Mouse (Mus musculus): ENCODE measurements around the gene Slc4a2. TPM values are rescaled to one million over a fixed set of nuclear protein-coding genes. Genes with fewer than 3 reads are reported as not detected.

The Slc4a2 gene
- polyA plus RNA-seq, 1 experiment from 2014 or later: 28.9 TPM

DNA sequence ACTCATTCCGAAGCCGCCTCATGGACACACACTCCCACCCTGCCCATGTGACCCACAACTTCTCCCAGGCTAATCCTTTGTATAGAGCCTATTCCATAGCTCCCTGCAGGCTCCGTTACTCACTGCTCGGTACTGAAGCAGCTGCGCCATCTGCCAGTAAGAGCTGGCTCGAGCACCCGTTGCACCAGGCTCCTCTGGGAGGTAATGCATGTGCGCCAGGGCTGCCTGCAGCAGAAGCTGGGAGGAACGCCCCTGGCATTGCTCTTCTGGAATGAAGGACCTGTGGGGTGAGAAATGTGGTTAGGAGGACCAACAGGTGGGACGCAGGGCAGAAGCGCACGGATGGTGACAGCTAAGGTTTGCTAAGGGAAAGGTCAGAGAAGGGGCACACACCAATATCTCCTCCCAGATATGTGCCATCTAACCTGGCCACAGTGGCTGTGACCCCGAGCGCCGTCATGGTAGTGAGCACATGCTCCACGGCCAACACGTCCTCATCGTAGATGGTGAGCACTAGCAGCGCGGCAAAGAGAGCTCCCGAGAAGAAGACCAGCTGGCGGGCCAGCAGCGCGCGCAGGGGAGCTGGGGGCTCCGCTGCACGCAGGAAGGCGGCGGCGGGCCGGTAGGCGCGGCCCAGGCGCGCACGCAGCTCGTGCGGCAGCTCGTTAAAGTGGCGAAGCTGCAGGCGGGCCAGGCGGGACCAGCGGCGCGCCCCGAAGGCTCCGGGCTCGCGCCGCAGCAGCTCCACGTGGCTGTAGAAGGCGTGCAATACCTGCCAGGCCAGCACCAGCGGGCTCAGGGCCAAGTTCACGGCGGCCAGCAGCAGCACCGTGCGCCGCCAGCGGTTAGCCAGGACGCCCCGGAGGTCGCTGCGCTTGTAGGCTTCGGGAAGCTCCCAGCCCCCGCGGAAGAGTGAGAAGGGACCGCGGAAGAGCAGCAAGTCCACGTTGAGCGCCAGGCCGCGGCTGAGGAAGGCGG lies 36.1 kb upstream of the Slc4a2 start:
- Histone ChIP-seq H3K36me3 (ENCODE audit: insufficient read depth, low read length) (no peaks in the 10 kb centered on the region), H3K27me3 (replicated peaks; ENCODE audit: insufficient read depth, low read length) (peaks cover 7% of the 10 kb centered on the region; the same call in 1 of the 2 replicates), H3K9ac (replicated peaks; ENCODE audit: low read depth) (peak overlapping the region; percentile 20), H3K27ac (ENCODE audit: low read length) (no peak overlapping the region), H3K4me2 (replicated peaks; ENCODE audit: low read depth, low read length) (peak overlapping the region; percentile 74), H3K9me3 (ENCODE audit: low read length) (no peaks in the 10 kb centered on the region), H3K4me1 (ENCODE audit: insufficient read depth, low read depth, low read length) (peaks cover 19% of the 10 kb centered on the region), H3K4me3 (ENCODE audit: low read depth, low read length) (peak overlapping the region; percentile 33)
- TF ChIP-seq CTCF (IDR thresholded peaks at IDR 0.05) (peak; percentile 51), EP300 (IDR thresholded peaks at IDR 0.05) (no peak)
- DNase-seq (ENCODE audit: low spot score) (peak; percentile 66), ATAC-seq (peak; percentile 26)
- 1% methylated on average over 69 of the region's 73 CpGs for WGBS

DNA sequence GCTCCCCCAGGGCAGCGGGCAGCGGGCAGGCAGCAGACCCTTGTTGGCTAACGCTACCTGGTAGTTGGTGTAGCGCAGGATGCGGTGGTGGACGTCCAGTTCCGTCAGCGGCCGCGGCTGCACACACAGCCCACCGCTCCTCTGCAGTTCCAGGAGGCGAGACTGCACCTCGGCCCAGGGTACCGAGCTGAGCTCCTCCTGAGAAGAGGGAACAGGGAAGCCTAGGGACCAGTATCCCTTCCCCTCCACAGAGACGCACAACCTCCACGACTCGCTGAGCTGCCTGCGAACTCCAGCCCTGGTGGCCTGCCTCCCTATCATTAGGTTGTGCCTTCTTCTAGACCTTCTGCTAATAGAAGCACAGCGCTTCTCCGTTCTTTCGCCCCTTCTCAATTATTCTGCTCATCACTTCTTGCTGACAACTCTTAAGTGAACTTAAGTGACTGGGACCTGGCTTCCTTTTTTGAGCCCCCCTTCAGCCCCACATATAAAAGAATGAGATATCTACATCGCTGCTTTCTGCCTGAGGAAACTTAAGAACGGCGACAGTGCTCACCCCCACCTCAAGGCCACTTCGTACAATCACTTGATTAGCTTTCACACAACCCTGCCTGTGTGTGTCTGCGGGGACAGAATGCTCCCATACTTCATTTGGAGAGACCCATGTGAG lies 35.3 kb upstream of the Slc4a2 start:
- H3K9ac ChIP-seq (replicated peaks; ENCODE audit: low read depth): peak overlapping the region; percentile 20
- 31% methylated on average over 23 of the region's 26 CpGs for WGBS
- TF ChIP-seq EP300 (IDR thresholded peaks at IDR 0.05) (no peak), CTCF (IDR thresholded peaks at IDR 0.05) (no peak)
- peaks cover 19% of the 10 kb centered on the region for H3K4me1 ChIP-seq (ENCODE audit: insufficient read depth, low read depth, low read length)
- no peak overlapping the region for H3K27ac ChIP-seq (ENCODE audit: low read length)
- H3K4me2 ChIP-seq (replicated peaks; ENCODE audit: low read depth, low read length): peak overlapping the region; percentile 74
- H3K4me3 ChIP-seq (ENCODE audit: low read depth, low read length): peak overlapping the region; percentile 33
- DNase-seq (ENCODE audit: low spot score) (no peak), ATAC-seq (no peak)
- H3K27me3 ChIP-seq (replicated peaks; ENCODE audit: insufficient read depth, low read length): peaks cover 7% of the 10 kb centered on the region; the same call in 1 of the 2 replicates
- H3K9me3 ChIP-seq (ENCODE audit: low read length): no peaks in the 10 kb centered on the region
- no peaks in the 10 kb centered on the region for H3K36me3 ChIP-seq (ENCODE audit: insufficient read depth, low read length)

DNA sequence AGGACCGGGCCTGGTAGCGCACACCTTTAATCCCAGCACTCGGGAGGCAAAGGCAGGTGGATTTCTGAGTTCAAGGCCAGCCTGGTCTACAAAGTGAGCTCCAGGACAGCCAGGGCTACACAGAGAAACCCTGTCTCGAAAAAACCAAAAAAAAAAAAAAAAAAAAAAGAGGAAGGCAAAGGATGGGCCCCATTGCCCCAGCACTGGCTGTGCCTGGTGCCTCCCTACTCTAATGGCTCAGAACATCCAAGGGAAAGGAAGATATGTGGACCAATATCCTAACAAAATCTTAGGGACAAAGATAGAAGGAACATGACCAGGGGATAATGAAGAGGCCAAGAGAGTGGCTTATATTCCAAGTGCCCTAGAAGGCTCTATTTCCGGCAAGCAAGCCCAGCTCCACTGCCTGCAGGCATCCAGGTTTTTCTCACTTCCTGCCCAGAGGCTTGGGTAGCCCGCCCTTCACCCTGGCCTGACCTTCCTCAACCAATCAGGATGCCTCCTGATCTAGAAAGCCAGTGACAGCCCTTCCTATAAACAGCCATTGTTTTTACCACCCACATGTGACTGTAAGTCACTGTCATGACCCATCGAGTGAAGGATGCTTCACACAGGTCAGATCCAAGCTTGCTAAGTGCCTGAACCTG lies 34.5 kb upstream of the Slc4a2 start:
- Histone ChIP-seq H3K4me3 (ENCODE audit: low read depth, low read length) (no peak overlapping the region), H3K27me3 (replicated peaks; ENCODE audit: insufficient read depth, low read length) (peaks cover 7% of the 10 kb centered on the region; the same call in 1 of the 2 replicates), H3K36me3 (ENCODE audit: insufficient read depth, low read length) (no peaks in the 10 kb centered on the region), H3K4me1 (ENCODE audit: insufficient read depth, low read depth, low read length) (peaks cover 17% of the 10 kb centered on the region), H3K4me2 (replicated peaks; ENCODE audit: low read depth, low read length) (no peak overlapping the region), H3K9ac (replicated peaks; ENCODE audit: low read depth) (no peak overlapping the region), H3K27ac (ENCODE audit: low read length) (no peak overlapping the region), H3K9me3 (ENCODE audit: low read length) (no peaks in the 10 kb centered on the region)
- DNase-seq (ENCODE audit: low spot score): peak; percentile 72
- TF ChIP-seq EP300 (IDR thresholded peaks at IDR 0.05) (no peak), CTCF (IDR thresholded peaks at IDR 0.05) (no peak)
- ATAC-seq: peak; percentile 33
- 59% methylated on average over 6 of the region's 7 CpGs for WGBS

DNA sequence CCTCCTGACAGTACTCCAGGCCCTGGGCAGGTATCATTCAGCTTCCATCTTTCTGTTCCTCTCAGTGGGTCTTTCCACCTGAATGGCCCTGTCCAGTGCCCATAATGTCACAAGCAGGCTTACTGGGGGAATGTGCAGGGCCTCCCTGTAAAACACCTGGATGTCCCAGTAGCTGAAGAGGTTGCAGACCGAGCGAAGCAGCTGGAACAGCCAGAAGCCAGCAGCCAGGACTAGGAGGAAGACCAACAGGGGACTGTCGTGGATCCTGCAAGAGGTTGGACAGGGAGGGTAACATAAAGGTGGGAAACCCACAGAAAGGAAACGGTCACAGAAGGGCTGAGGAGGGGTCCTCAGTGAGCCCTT lies 34.0 kb upstream of the Slc4a2 start:
- Histone ChIP-seq H3K36me3 (ENCODE audit: insufficient read depth, low read length) (no peaks in the 10 kb centered on the region), H3K4me1 (ENCODE audit: insufficient read depth, low read depth, low read length) (peaks cover 16% of the 10 kb centered on the region), H3K9me3 (ENCODE audit: low read length) (no peaks in the 10 kb centered on the region), H3K4me3 (ENCODE audit: low read depth, low read length) (no peak overlapping the region), H3K9ac (replicated peaks; ENCODE audit: low read depth) (no peak overlapping the region), H3K27ac (ENCODE audit: low read length) (no peak overlapping the region), H3K27me3 (replicated peaks; ENCODE audit: insufficient read depth, low read length) (peaks cover 7% of the 10 kb centered on the region; the same call in 1 of the 2 replicates), H3K4me2 (replicated peaks; ENCODE audit: low read depth, low read length) (no peak overlapping the region)
- DNase-seq (ENCODE audit: low spot score) (no peak), ATAC-seq (no peak)
- TF ChIP-seq CTCF (IDR thresholded peaks at IDR 0.05) (no peak), EP300 (IDR thresholded peaks at IDR 0.05) (no peak)
- WGBS: 68% methylated on average over 4 of the region's 4 CpGs

DNA sequence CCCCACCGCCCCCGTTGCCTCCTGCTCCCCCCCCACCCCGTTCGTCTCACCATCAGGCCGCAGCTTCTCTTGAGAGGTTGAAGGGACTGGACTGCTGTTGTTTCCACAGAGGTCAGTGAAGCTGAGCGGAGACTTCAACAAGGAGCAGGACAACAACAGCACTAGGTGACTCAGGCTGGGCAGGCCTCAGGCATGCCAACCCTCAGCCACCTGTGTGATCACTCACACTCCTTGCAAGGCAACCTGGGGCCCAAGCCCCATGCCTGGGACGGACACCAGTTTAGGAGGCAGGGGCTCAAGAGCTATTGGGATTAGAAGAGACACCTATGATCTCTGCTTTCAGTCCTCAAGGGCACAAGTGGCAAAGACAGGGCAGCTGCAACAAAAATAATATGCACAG lies 31.8 kb upstream of the Slc4a2 start, which contains the start of gene Atg9b:
Gene Atg9b, minus strand, starts transcription at position 280 of the 400 bp plus-strand sequence.
- no peak within 1 kb of the TSS for H3K4me2 ChIP-seq (replicated peaks; ENCODE audit: low read depth, low read length)
- 83% methylated on average over 2 of the region's 7 CpGs for WGBS

More for the DNA sequence above, 31.8 kb upstream of the Slc4a2 start, which contains the start of gene Atg9b:
- Histone ChIP-seq H3K27me3 (replicated peaks; ENCODE audit: insufficient read depth, low read length) (peaks cover 7% of the 10 kb centered on the region; the same call in 1 of the 2 replicates), H3K9ac (replicated peaks; ENCODE audit: low read depth) (no peak within 1 kb of the TSS), H3K9me3 (ENCODE audit: low read length) (no peaks in the 10 kb centered on the region), H3K4me1 (ENCODE audit: insufficient read depth, low read depth, low read length) (peaks cover 16% of the 10 kb centered on the region), H3K27ac (ENCODE audit: low read length) (no peak within 1 kb of the TSS), H3K36me3 (ENCODE audit: insufficient read depth, low read length) (no peaks in the 10 kb centered on the region), H3K4me3 (ENCODE audit: low read depth, low read length) (no peak within 1 kb of the TSS)
- no peak for ATAC-seq
- TF ChIP-seq CTCF (IDR thresholded peaks at IDR 0.05) (no peak), EP300 (IDR thresholded peaks at IDR 0.05) (no peak)
- DNase-seq (ENCODE audit: low spot score): no peak
